Mouse (Mus musculus): Measurements from ENCODE around the gene Sars.

DNA sequence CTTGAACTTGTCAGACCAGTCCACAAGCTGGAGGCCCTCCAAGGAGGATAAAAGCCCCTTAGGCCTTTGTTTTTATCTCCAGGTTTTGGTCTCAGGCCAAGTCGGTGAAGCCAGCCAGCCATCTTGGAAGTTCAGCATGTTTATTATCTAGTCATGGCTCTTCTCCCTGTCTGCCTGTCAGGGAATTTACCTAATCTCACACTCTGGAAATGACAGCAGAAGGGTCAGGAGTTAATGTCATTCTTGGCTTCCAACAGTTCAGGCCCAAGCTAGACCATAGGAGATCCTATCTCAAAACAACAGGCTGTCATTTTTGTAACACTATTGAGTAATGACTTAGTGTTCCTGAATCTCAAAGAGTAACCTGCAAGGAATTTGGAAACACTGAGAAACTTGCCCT is 9.2 kb upstream of the Sars start:
- TF ChIP-seq CTCF (IDR thresholded peaks at IDR 0.05; ENCODE audit: control insufficient read depth, insufficient read depth, insufficient read length): no peak
- TF ChIP-seq MYOD1 (IDR thresholded peaks at IDR 0.05; ENCODE audit: control insufficient read depth, insufficient read length, low read depth): no peak
- no peak for TF ChIP-seq MAX (IDR thresholded peaks at IDR 0.05)
- TF ChIP-seq USF1 (IDR thresholded peaks at IDR 0.05; ENCODE audit: low read depth): no peak
- TF ChIP-seq FOSL1 (IDR thresholded peaks at IDR 0.05; ENCODE audit: insufficient read depth, low read length, poor library complexity, severe bottlenecking): no peak

Measured in C2C12 (cell line).